Mouse (Mus musculus): Measurements from ENCODE around the gene Rapgef5.

Gene Rapgef5

GRCm38 (mm10) chr12:117674511-117674910 lies 158.2 kb downstream of the Rapgef5 start:
- no peak for DNase-seq (ENCODE audit: low spot score)

- no peak for DNase-seq (ENCODE audit: low spot score)
Observed at GRCm38 (mm10) chr12:117676265-117676664, 160.0 kb downstream of the Rapgef5 start.

GRCm38 (mm10) chr12:117678916-117679315 lies 162.6 kb downstream of the Rapgef5 start:
- DNase-seq (ENCODE audit: low spot score) = no peak

- no peak for DNase-seq (ENCODE audit: low spot score)
Observed at GRCm38 (mm10) chr12:117679795-117680194, 163.5 kb downstream of the Rapgef5 start.

- DNase-seq (ENCODE audit: low spot score) = no peak
Observed at GRCm38 (mm10) chr12:117681273-117681672, 165.0 kb downstream of the Rapgef5 start.

- DNase-seq (ENCODE audit: low spot score) = no peak
Observed at GRCm38 (mm10) chr12:117683377-117683776, 167.1 kb downstream of the Rapgef5 start.

GRCm38 (mm10) chr12:117683984-117684383 lies 167.7 kb downstream of the Rapgef5 start:
- DNase-seq (ENCODE audit: low spot score) = no peak

GRCm38 (mm10) chr12:117684788-117685187 lies 168.5 kb downstream of the Rapgef5 start:
- no peak for DNase-seq (ENCODE audit: low spot score)

GRCm38 (mm10) chr12:117685336-117685735 lies 169.1 kb downstream of the Rapgef5 start:
- DNase-seq (ENCODE audit: low spot score) = no peak

GRCm38 (mm10) chr12:117686732-117687131 lies 170.5 kb downstream of the Rapgef5 start:
- DNase-seq (ENCODE audit: low spot score) = no peak

GRCm38 (mm10) chr12:117688655-117689548 lies 172.6 kb downstream of the Rapgef5 start:
- DNase-seq (ENCODE audit: low spot score) = no peak

- no peak for DNase-seq (ENCODE audit: low spot score)
Observed at GRCm38 (mm10) chr12:117691336-117691735, 175.1 kb downstream of the Rapgef5 start.

- DNase-seq (ENCODE audit: low spot score) = no peak
Observed at GRCm38 (mm10) chr12:117692775-117693174, 176.5 kb downstream of the Rapgef5 start.

GRCm38 (mm10) chr12:117699950-117700665 lies 183.8 kb downstream of the Rapgef5 start:
- DNase-seq (ENCODE audit: low spot score) = no peak

- no peak for DNase-seq (ENCODE audit: low spot score)
Observed at GRCm38 (mm10) chr12:117700927-117701326, 184.6 kb downstream of the Rapgef5 start.

GRCm38 (mm10) chr12:117702291-117702690 lies 186.0 kb downstream of the Rapgef5 start:
- no peak for DNase-seq (ENCODE audit: low spot score)

- DNase-seq (ENCODE audit: low spot score) = no peak
Observed at GRCm38 (mm10) chr12:117702928-117703327, 186.6 kb downstream of the Rapgef5 start.

- DNase-seq (ENCODE audit: low spot score) = no peak
Observed at GRCm38 (mm10) chr12:117703413-117703812, 187.1 kb downstream of the Rapgef5 start.

- DNase-seq (ENCODE audit: low spot score) = no peak
Observed at GRCm38 (mm10) chr12:117705308-117705707, 189.0 kb downstream of the Rapgef5 start.

GRCm38 (mm10) chr12:117709280-117709679 lies 193.0 kb downstream of the Rapgef5 start:
- DNase-seq (ENCODE audit: low spot score) = no peak

GRCm38 (mm10) chr12:117712474-117712873 lies 196.2 kb downstream of the Rapgef5 start:
- no peak for DNase-seq (ENCODE audit: low spot score)

GRCm38 (mm10) chr12:117713616-117714015 lies 197.3 kb downstream of the Rapgef5 start:
- no peak for DNase-seq (ENCODE audit: low spot score)

Measured in c-Kit-positive CD71-positive TER-119-positive erythroid progenitor cells, embryonic 14.5 days (primary cell).